Mouse (Mus musculus): ENCODE data around the gene Rad51ap1.

Rad51ap1 gene

GRCm38 (mm10) chr6:126939487-126940171 is at the start of gene Rad51ap1, which contains the start of gene D6Wsu163e:
Rad51ap1 (minus strand) TSS chr6:126939587.
D6Wsu163e (plus strand) TSS chr6:126939962.
- peak; percentile 94 for DNase-seq

- DNase-seq, result no peak
Observed at GRCm38 (mm10) chr6:126981539-126982234, 42.3 kb upstream of the Rad51ap1 start.

- no peak for DNase-seq
Observed at GRCm38 (mm10) chr6:126966241-126967026, 27.0 kb upstream of the Rad51ap1 start.

- DNase-seq, result no peak
Observed at GRCm38 (mm10) chr6:126963426-126963825, 24.0 kb upstream of the Rad51ap1 start.

- no peak for DNase-seq
Observed at GRCm38 (mm10) chr6:126962709-126963108, 23.3 kb upstream of the Rad51ap1 start.

GRCm38 (mm10) chr6:126961371-126962018 is 22.1 kb upstream of the Rad51ap1 start:
- DNase-seq, result no peak

- peak; percentile 95 for DNase-seq
Observed at GRCm38 (mm10) chr6:126955734-126956133, 16.3 kb upstream of the Rad51ap1 start.

GRCm38 (mm10) chr6:126948336-126948735 is 8.9 kb upstream of the Rad51ap1 start:
- no peak for DNase-seq

GRCm38 (mm10) chr6:126940451-126940850 is 1.1 kb upstream of the Rad51ap1 start:
- no peak for DNase-seq

- DNase-seq, result no peak
Observed at GRCm38 (mm10) chr6:126938853-126939486, 417 bp downstream of the Rad51ap1 start.

- DNase-seq, result no peak
Observed at GRCm38 (mm10) chr6:126938047-126938446, 1.3 kb downstream of the Rad51ap1 start.

GRCm38 (mm10) chr6:126932896-126933295 is 6.5 kb downstream of the Rad51ap1 start:
- DNase-seq, result no peak

- DNase-seq, result peak; percentile 16
Observed at GRCm38 (mm10) chr6:126921111-126921881, 18.1 kb downstream of the Rad51ap1 start, which contains the start of gene Dyrk4. Dyrk4 (minus strand) TSS chr6:126921839.

- DNase-seq, result no peak
Observed at GRCm38 (mm10) chr6:126914928-126915327, 24.5 kb downstream of the Rad51ap1 start.

- no peak for DNase-seq
Observed at GRCm38 (mm10) chr6:126910727-126911126, 28.7 kb downstream of the Rad51ap1 start.

GRCm38 (mm10) chr6:126907876-126908275 is 31.5 kb downstream of the Rad51ap1 start:
- no peak for DNase-seq

- no peak for DNase-seq
Observed at GRCm38 (mm10) chr6:126907378-126907777, 32.0 kb downstream of the Rad51ap1 start.

- DNase-seq, result no peak
Observed at GRCm38 (mm10) chr6:126877118-126877517, 62.3 kb downstream of the Rad51ap1 start.
